Comparison of ENCODE assay signal across 24 mouse cellular contexts in genomic region chr3:145574468-145574867, GRCm38 (mm10). TPM values are rescaled to one million over a fixed set of nuclear protein-coding genes. Genes with fewer than 3 reads are reported as not detected.
DNase-seq lines count a peak whose midpoint lies in the region; ATAC-seq and TF ChIP-seq lines count a peak whose summit lies in the region.
"Had no signal": no experiment of that assay in that cellular context is flagged by ENCODE, and none has a peak within 500 bp of the region (broad histone marks: within the 10 kb centered on the region; RNA-seq: fewer than 3 reads in every experiment).

No protein-coding gene starts in this region.

- H3K4me1 ChIP-seq in heart, embryonic 12.5 days (replicated peaks): peaks cover 12% of the 10 kb centered on the region
- H3K4me1 ChIP-seq in CH12.LX (ENCODE audit: control insufficient read depth in 1 of 2, insufficient read depth in 2 of 2): peaks cover 4 to 21% of the 10 kb centered on the region in 2 experiments; a peak in 2 of 4 replicates
- peaks cover 0 to 2% of the 10 kb centered on the region in 2 experiments; a peak in 2 of 4 replicates for H3K4me1 ChIP-seq in ES-E14 (ENCODE audit: control insufficient read depth in 2 of 2, insufficient read depth in 2 of 2, low read length in 2 of 2, poor library complexity in 1 of 2)
- H3K4me1 ChIP-seq in MEL (ENCODE audit: control insufficient read depth in 1 of 2, insufficient read depth in 2 of 2, low read length in 2 of 2): peaks cover 0 to 7% of the 10 kb centered on the region in 2 experiments; a peak in 2 of 4 replicates
- peaks cover 29% of the 10 kb centered on the region for H3K4me1 ChIP-seq in liver, embryonic 12.5 days
- peaks cover 8% of the 10 kb centered on the region; the same call in 1 of the 2 replicates for H3K4me1 ChIP-seq in kidney, embryonic 14.5 days (ENCODE audit: control insufficient read depth, insufficient read depth, low read length)
- H3K4me1 ChIP-seq in cerebellum, adult 2 months (ENCODE audit: control insufficient read depth, insufficient read depth, low read length): no peaks in the 10 kb centered on the region

- WGBS in heart, embryonic 12.5 days: 80% methylated on average over 3 of the region's 3 CpGs
- 74% methylated on average over 3 of the region's 3 CpGs for WGBS in liver, embryonic 12.5 days (ENCODE audit: insufficient replicate concordance)
- 85% methylated on average over 3 of the region's 3 CpGs for WGBS in kidney, embryonic 14.5 days
- 92% methylated on average over 3 of the region's 3 CpGs for WGBS in cerebellum, adult 2 months

- H3K79me2 ChIP-seq in CH12.LX (replicated peaks; ENCODE audit: control insufficient read depth, extremely low read depth, insufficient read depth, poor library complexity, severe bottlenecking) (peaks cover 12% of the 10 kb centered on the region), MEL (ENCODE audit: control insufficient read depth, insufficient read depth, low read length, poor library complexity) (peaks cover 18% of the 10 kb centered on the region)

- no peak overlapping the region for H3K27ac ChIP-seq in heart, embryonic 12.5 days (ENCODE audit: poor library complexity, severe bottlenecking)
- no peak overlapping the region for H3K27ac ChIP-seq in CH12.LX (ENCODE audit: insufficient read depth, low read depth)
- H3K27ac ChIP-seq in ES-E14 (ENCODE audit: insufficient read depth, low read depth, low read length, poor library complexity, severe bottlenecking): no peak overlapping the region
- H3K27ac ChIP-seq in MEL (ENCODE audit: control insufficient read depth, low read depth, low read length): no peak overlapping the region
- H3K27ac ChIP-seq in liver, embryonic 12.5 days: no peak overlapping the region
- no peak overlapping the region for H3K27ac ChIP-seq in kidney, embryonic 14.5 days (ENCODE audit: low read depth, low read length)
- no peak overlapping the region for H3K27ac ChIP-seq in cerebellum, adult 2 months (ENCODE audit: insufficient read depth, low read length)

- peaks cover 16% of the 10 kb centered on the region for H3K36me3 ChIP-seq in heart, embryonic 12.5 days
- peaks cover 15 to 20% of the 10 kb centered on the region in 2 experiments for H3K36me3 ChIP-seq in CH12.LX (replicated peaks in 1 of 2; ENCODE audit: control insufficient read depth in 1 of 2, insufficient read depth in 1 of 2, low read length in 1 of 2)
- H3K36me3 ChIP-seq in ES-E14 (ENCODE audit: control insufficient read depth, insufficient read depth, low read length, poor library complexity, severe bottlenecking): peaks cover 14% of the 10 kb centered on the region
- peaks cover 1 to 10% of the 10 kb centered on the region in 2 experiments; a peak in 2 of 4 replicates for H3K36me3 ChIP-seq in MEL (ENCODE audit: control insufficient read depth in 1 of 2, insufficient read depth in 2 of 2, low read length in 2 of 2)
- H3K36me3 ChIP-seq in liver, embryonic 12.5 days: peaks cover 18% of the 10 kb centered on the region
- peaks cover 16% of the 10 kb centered on the region for H3K36me3 ChIP-seq in kidney, embryonic 14.5 days (ENCODE audit: control insufficient read depth, insufficient read depth, low read length)

- TF ChIP-seq EP300 in CH12.LX (IDR thresholded peaks at IDR 0.05; ENCODE audit: low read length) (no peak), MEL (IDR thresholded peaks at IDR 0.05; ENCODE audit: low read depth in 1 of 2, low read length in 2 of 2) (no peak)

- DNase-seq in heart, adult 11 months: peak; percentile 1
- no peak for DNase-seq in CH12.LX (ENCODE audit: extremely low read depth)
- DNase-seq in ES-E14 (ENCODE audit: low read depth, low spot score): no peak
- DNase-seq in MEL (ENCODE audit: low read depth, low spot score): no peak
- no peak for DNase-seq in cerebellum, adult 2 months
- DNase-seq: adrenal gland, adult 2 months; adrenal gland, adult 8-10 months; adrenal gland, postnatal 10 days; adrenal gland, postnatal 14 days; adrenal gland, postnatal 25 days; adrenal gland, postnatal 36 days; B cell, adult 2 months; cerebellum, adult 11 months; cerebellum, adult 11-12 months; cerebellum, adult 18-20 months; cerebellum, adult 8-10 months; cerebellum, adult 9-10 months had no signal

- no peak overlapping the region for H3K4me2 ChIP-seq in heart, embryonic 12.5 days
- no peak overlapping the region for H3K4me2 ChIP-seq in CH12.LX (ENCODE audit: insufficient read depth, low read depth, poor library complexity, severe bottlenecking)
- no peak overlapping the region for H3K4me2 ChIP-seq in liver, embryonic 12.5 days
- H3K4me2 ChIP-seq in kidney, embryonic 14.5 days (replicated peaks; ENCODE audit: low read depth, low read length): no peak overlapping the region

- no peak overlapping the region for H3K9ac ChIP-seq in heart, embryonic 12.5 days
- no peak overlapping the region for H3K9ac ChIP-seq in CH12.LX (ENCODE audit: insufficient read depth, low read depth)
- H3K9ac ChIP-seq in ES-E14 (ENCODE audit: insufficient read depth, low read depth, low read length, poor library complexity, severe bottlenecking): no peak overlapping the region
- H3K9ac ChIP-seq in MEL (ENCODE audit: control insufficient read depth, low read depth, low read length, poor library complexity, severe bottlenecking): no peak overlapping the region
- H3K9ac ChIP-seq in liver, embryonic 12.5 days: no peak overlapping the region
- no peak overlapping the region for H3K9ac ChIP-seq in kidney, embryonic 14.5 days (ENCODE audit: low read depth, low read length)

- TF ChIP-seq CTCF in CH12.LX (conservative IDR thresholded peaks at IDR 0.05 in 1 of 2, IDR thresholded peaks at IDR 0.05 in 1 of 2; ENCODE audit: low read depth in 2 of 2, low read length in 2 of 2): no peak
- no peak for TF ChIP-seq CTCF in MEL (IDR thresholded peaks at IDR 0.05 in 2 of 3, conservative IDR thresholded peaks at IDR 0.05 in 1 of 3; ENCODE audit: control insufficient read depth in 1 of 3, insufficient read depth in 1 of 3, low read depth in 2 of 3, low read length in 3 of 3, poor library complexity in 1 of 3, severe bottlenecking in 1 of 3)
- no peak for TF ChIP-seq CTCF in cerebellum, adult 2 months (IDR thresholded peaks at IDR 0.05; ENCODE audit: borderline replicate concordance, insufficient read depth, low read depth, low read length)

- dilution Hi-C loops in CH12.LX (cut with MboI; ENCODE audit: extremely low pct_ligation_motif_present, extremely low pct_unique_long_range_greater_than_20kb, low sequenced_read_pairs): no loop called here

- in situ Hi-C loops in CH12.LX (cut with MboI; ENCODE audit: low pct_ligation_motif_present, low pct_unique_long_range_greater_than_20kb, low sequenced_read_pairs) (no loop called here), ES-E14 (cut with MboI; ENCODE audit: low sequenced_read_pairs in 2 of 2, unreplicated experiment in 2 of 2) (no loop called here)

- no peaks in the 10 kb centered on the region for H3K9me3 ChIP-seq in heart, embryonic 12.5 days (replicated peaks)
- H3K9me3 ChIP-seq in CH12.LX (replicated peaks; ENCODE audit: low read length) (no peaks in the 10 kb centered on the region), ES-E14 (ENCODE audit: control insufficient read depth, insufficient read depth, low read depth, low read length) (no peaks in the 10 kb centered on the region), MEL (replicated peaks; ENCODE audit: insufficient read depth, low read length) (no peaks in the 10 kb centered on the region)
- no peaks in the 10 kb centered on the region for H3K9me3 ChIP-seq in liver, embryonic 12.5 days (replicated peaks)
- no peaks in the 10 kb centered on the region for H3K9me3 ChIP-seq in kidney, embryonic 14.5 days (ENCODE audit: control insufficient read depth, low read length)
- H3K9me3 ChIP-seq: G1E had no signal

- TF ChIP-seq POLR2A in CH12.LX (IDR thresholded peaks at IDR 0.05; ENCODE audit: low read depth, low read length) (no peak), MEL (IDR thresholded peaks at IDR 0.05; ENCODE audit: control insufficient read depth in 1 of 2, insufficient read depth in 1 of 2, low read depth in 1 of 2, low read length in 2 of 2, poor library complexity in 1 of 2) (no peak)
- no peak for TF ChIP-seq POLR2A in cerebellum, adult 2 months (IDR thresholded peaks at IDR 0.05; ENCODE audit: borderline replicate concordance, insufficient read depth, low read length)

- H3K4me3 ChIP-seq in heart, embryonic 12.5 days: no peak overlapping the region
- no peak overlapping the region for H3K4me3 ChIP-seq in CH12.LX (replicated peaks in 1 of 3; ENCODE audit: low read depth in 2 of 3, low read length in 2 of 3, poor library complexity in 1 of 3)
- no peak overlapping the region for H3K4me3 ChIP-seq in ES-E14 (ENCODE audit: insufficient read depth in 1 of 2, low read depth in 1 of 2, low read length in 2 of 2, poor library complexity in 1 of 2, severe bottlenecking in 1 of 2)
- H3K4me3 ChIP-seq in MEL (ENCODE audit: control insufficient read depth in 1 of 2, insufficient read depth in 1 of 2, low read depth in 2 of 2, low read length in 2 of 2): no peak overlapping the region
- no peak overlapping the region for H3K4me3 ChIP-seq in liver, embryonic 12.5 days
- H3K4me3 ChIP-seq in kidney, embryonic 14.5 days (ENCODE audit: low read length): no peak overlapping the region
- H3K4me3 ChIP-seq in cerebellum, adult 2 months (replicated peaks; ENCODE audit: insufficient read depth, low read depth, low read length): no peak overlapping the region

- H3K27me3 ChIP-seq in heart, embryonic 12.5 days (replicated peaks): no peaks in the 10 kb centered on the region
- no peaks in the 10 kb centered on the region for H3K27me3 ChIP-seq in CH12.LX (replicated peaks)
- H3K27me3 ChIP-seq in MEL (ENCODE audit: control insufficient read depth in 1 of 2, insufficient read depth in 2 of 2, low read length in 2 of 2): no peaks in the 10 kb centered on the region
- no peaks in the 10 kb centered on the region for H3K27me3 ChIP-seq in liver, embryonic 12.5 days (replicated peaks)
- no peaks in the 10 kb centered on the region for H3K27me3 ChIP-seq in kidney, embryonic 14.5 days (ENCODE audit: control insufficient read depth, insufficient read depth, low read length)
- no peaks in the 10 kb centered on the region for H3K27me3 ChIP-seq in cerebellum, adult 2 months (ENCODE audit: control insufficient read depth, insufficient read depth, low read length)
- H3K27me3 ChIP-seq: Patski had no signal

- ATAC-seq in heart, embryonic 12.5 days (ENCODE audit: insufficient number of reproducible peaks, low FRiP score): no peak
- no peak for ATAC-seq in liver, embryonic 12.5 days
- no peak for ATAC-seq in kidney, embryonic 14.5 days (ENCODE audit: low FRiP score, low TSS enrichment)
- ATAC-seq: activated CD4-positive, CD25-positive, alpha-beta regulatory T cell, adult 4 months; CD4-positive, CD25-positive, alpha-beta regulatory T cell, adult 4 months; Patski had no signal

- TF ChIP-seq RAD21 in CH12.LX (IDR thresholded peaks at IDR 0.05; ENCODE audit: low read depth, low read length) (no peak), MEL (IDR thresholded peaks at IDR 0.05; ENCODE audit: low read depth, low read length) (no peak)

RNA-seq across cellular contexts. Expression of gene Znhit6, which starts 1.5 kb away (rescaled TPM):
- 26.8 and 30.5 TPM in 2 replicates for polyA plus RNA-seq in heart, embryonic 12.5 days (2016; fragmentation: Nextera tagmentation; extraction: Ambion mirVana)
- 54.4 and 73.3 TPM in 2 replicates for total RNA-seq in CH12.LX (2012; rRNA removed)
- total RNA-seq in CH12.LX (2014; rRNA removed): 58.6 and 67.1 TPM in 2 replicates
- polyA plus RNA-seq in CH12.LX (2012; ENCODE audit: insufficient read length, low read depth): 188 and 208 TPM in 2 replicates
- 30.1 and 56.8 TPM in 2 replicates for total RNA-seq in ES-E14 (2012; rRNA removed)
- 32.0 and 35.2 TPM in 2 replicates for total RNA-seq in MEL (2012; rRNA removed)
- polyA plus RNA-seq in MEL (2012; ENCODE audit: insufficient read depth in 1 of 2, insufficient read length in 2 of 2, low read depth in 1 of 2, low replicate concordance in 2 of 2, missing spikeins in 1 of 2): 100 to 1,000 TPM in 1 of 2 experiments, 10 to 100 TPM in 1; 61.4 to 337 TPM
- polyA plus RNA-seq in liver, embryonic 12.5 days (2016; fragmentation: Nextera tagmentation; extraction: Ambion mirVana): 25.7 and 26.1 TPM in 2 replicates
- polyA plus RNA-seq in kidney, embryonic 14.5 days (2014; fragmentation: Nextera tagmentation; extraction: Ambion mirVana): 36.2 and 41.7 TPM in 2 replicates
- 13.3 and 13.4 TPM in 2 replicates for polyA plus RNA-seq in cerebellum, adult 2 months (2012; rRNA removed)
